Mouse (Mus musculus): ENCODE measurements around the gene Tiam2. TPM values are rescaled to one million over a fixed set of nuclear protein-coding genes. Genes with fewer than 3 reads are reported as not detected.

The Tiam2 gene
- polyA plus RNA-seq, 1 experiment from 2014 or later: 5.3 TPM

DNA sequence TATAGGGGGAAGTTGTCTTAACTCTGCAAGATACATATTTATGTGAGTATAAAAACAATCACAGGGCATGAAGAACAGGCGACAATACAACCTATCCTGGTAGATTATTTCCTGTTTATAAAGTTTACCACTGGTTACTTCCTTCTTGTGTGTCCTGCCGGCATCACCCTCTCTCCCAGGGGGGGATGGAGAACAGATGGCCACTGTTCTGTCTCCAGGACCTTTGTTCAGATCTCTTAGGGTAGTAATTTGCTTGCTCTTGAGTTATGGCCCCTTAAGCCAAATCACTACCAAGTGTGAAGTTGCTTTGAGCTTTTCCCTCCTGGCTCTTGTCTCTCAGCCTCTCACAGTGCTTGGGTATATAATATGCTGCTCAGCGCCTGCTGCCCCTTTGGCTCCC lies 90.0 kb downstream of the Tiam2 start:
- Histone ChIP-seq H3K4me3 (no peak overlapping the region), H3K36me3 (replicated peaks) (no peaks in the 10 kb centered on the region), H3K27me3 (ENCODE audit: poor library complexity, severe bottlenecking) (peaks cover 82% of the 10 kb centered on the region), H3K9me3 (no peaks in the 10 kb centered on the region), H3K27ac (no peak overlapping the region), H3K4me1 (peaks cover 3% of the 10 kb centered on the region)
- 79% methylated on average over 3 of the region's 3 CpGs for WGBS
- no peak for DNase-seq (ENCODE audit: extremely low spot score, low spot score)

DNA sequence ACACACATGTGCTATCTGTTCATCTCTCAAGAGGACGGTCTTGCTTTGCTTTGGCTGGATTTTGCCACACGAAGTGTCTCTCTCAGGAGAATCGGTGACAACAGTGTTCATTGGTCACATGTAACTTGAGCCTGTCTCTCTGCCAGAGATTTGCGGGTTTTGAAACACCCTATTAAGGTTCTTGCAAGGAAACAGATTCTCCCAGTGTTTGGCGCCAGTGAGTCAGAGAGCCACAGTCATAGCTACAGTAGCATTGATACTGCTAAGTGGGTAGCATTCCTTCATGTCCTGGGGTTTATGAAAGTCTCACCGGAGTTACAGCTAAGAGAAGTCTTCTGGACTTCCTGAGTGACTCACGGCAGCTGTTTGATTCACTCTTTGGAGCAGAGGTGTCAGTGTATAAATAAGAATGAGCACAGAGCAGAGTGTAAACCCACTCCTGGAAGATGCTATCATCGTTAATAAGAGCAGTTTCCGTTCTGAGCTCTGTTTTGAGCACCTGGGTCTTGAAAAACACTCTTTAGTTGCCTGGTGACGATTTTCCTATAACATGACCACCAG lies 93.1 kb downstream of the Tiam2 start:
- WGBS: 80% methylated on average over 10 of the region's 10 CpGs

DNA sequence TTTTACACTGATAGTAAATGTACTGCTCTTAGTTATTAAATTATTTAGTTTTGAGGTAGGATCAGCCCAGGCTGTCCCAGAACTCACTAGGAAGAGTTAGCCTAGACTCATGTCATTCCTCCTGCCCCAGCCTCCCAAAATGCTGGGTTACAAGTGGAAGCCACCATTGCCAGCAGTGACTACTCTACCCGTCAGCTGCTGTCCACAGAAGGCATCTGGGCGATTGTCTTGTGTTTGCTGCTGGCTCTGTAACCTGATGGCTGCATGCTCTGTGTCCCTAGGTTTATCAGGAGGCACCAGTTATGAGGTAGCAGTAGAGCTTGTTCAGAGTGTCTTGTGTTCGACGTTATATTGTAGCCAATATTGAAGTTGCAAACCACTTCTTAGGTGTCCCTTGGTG lies 93.8 kb downstream of the Tiam2 start:
- Histone ChIP-seq H3K27me3 (ENCODE audit: poor library complexity, severe bottlenecking) (peaks cover 47% of the 10 kb centered on the region), H3K4me3 (no peak overlapping the region), H3K36me3 (replicated peaks) (no peaks in the 10 kb centered on the region), H3K4me1 (no peaks in the 10 kb centered on the region), H3K27ac (no peak overlapping the region), H3K9me3 (no peaks in the 10 kb centered on the region)
- no peak for DNase-seq (ENCODE audit: extremely low spot score, low spot score)
- 90% methylated on average over 4 of the region's 4 CpGs for WGBS

More for the DNA sequence above, 93.1 kb downstream of the Tiam2 start:
- no peak for DNase-seq (ENCODE audit: extremely low spot score, low spot score)
- Histone ChIP-seq H3K4me3 (no peak overlapping the region), H3K36me3 (replicated peaks) (no peaks in the 10 kb centered on the region), H3K27me3 (ENCODE audit: poor library complexity, severe bottlenecking) (peaks cover 54% of the 10 kb centered on the region), H3K4me1 (no peaks in the 10 kb centered on the region), H3K27ac (no peak overlapping the region), H3K9me3 (no peaks in the 10 kb centered on the region)

DNA sequence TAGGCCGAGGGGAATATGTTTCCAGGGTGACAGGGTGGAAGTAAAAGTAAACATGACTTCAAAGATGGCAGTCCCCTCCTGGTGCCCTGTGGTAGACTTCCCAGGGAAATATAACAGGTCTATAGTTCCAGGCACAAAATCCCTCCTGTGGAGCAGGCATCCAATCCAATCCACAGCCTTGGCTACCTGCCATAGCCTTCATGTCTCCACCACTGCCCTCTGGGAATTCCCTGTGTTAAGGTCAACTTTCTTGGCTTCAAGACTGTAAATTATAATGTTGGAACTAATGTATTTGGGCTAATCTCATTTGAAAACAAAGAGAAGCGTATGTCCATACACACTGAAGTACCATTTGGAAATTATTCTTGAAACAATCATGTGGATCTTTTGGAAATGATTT lies 97.0 kb downstream of the Tiam2 start:
- no peaks in the 10 kb centered on the region for H3K4me1 ChIP-seq
- H3K4me3 ChIP-seq: no peak overlapping the region
- DNase-seq (ENCODE audit: extremely low spot score, low spot score): no peak
- peaks cover 15% of the 10 kb centered on the region for H3K27me3 ChIP-seq (ENCODE audit: poor library complexity, severe bottlenecking)
- WGBS: 90% methylated on average over 2 of the region's 2 CpGs
- no peaks in the 10 kb centered on the region for H3K9me3 ChIP-seq
- no peak overlapping the region for H3K27ac ChIP-seq
- no peaks in the 10 kb centered on the region for H3K36me3 ChIP-seq (replicated peaks)

DNA sequence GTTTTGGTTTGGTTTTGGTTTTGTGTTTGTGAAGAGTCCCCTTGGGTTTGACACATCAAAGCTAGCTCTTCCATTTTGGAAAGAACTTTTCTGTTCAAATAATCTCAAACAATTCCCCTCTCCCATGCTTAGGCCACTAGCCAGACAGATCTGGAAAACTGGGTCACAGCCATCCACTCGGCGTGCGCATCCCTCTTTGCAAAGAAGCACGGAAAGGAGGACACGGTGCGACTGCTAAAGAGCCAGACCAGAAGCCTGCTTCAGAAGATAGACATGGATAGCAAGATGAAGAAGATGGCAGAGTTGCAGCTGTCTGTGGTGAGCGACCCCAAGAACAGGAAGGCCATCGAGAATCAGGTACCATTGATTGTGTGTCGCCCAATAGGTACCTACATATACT lies 102.3 kb downstream of the Tiam2 start:
- no peak for DNase-seq (ENCODE audit: extremely low spot score, low spot score)
- H3K27me3 ChIP-seq (ENCODE audit: poor library complexity, severe bottlenecking): no peaks in the 10 kb centered on the region
- no peak overlapping the region for H3K4me3 ChIP-seq
- peaks cover 6% of the 10 kb centered on the region; the same call in 1 of the 2 replicates for H3K4me1 ChIP-seq
- 95% methylated on average over 9 of the region's 9 CpGs for WGBS
- H3K36me3 ChIP-seq (replicated peaks): no peaks in the 10 kb centered on the region
- no peaks in the 10 kb centered on the region for H3K9me3 ChIP-seq
- no peak overlapping the region for H3K27ac ChIP-seq

DNA sequence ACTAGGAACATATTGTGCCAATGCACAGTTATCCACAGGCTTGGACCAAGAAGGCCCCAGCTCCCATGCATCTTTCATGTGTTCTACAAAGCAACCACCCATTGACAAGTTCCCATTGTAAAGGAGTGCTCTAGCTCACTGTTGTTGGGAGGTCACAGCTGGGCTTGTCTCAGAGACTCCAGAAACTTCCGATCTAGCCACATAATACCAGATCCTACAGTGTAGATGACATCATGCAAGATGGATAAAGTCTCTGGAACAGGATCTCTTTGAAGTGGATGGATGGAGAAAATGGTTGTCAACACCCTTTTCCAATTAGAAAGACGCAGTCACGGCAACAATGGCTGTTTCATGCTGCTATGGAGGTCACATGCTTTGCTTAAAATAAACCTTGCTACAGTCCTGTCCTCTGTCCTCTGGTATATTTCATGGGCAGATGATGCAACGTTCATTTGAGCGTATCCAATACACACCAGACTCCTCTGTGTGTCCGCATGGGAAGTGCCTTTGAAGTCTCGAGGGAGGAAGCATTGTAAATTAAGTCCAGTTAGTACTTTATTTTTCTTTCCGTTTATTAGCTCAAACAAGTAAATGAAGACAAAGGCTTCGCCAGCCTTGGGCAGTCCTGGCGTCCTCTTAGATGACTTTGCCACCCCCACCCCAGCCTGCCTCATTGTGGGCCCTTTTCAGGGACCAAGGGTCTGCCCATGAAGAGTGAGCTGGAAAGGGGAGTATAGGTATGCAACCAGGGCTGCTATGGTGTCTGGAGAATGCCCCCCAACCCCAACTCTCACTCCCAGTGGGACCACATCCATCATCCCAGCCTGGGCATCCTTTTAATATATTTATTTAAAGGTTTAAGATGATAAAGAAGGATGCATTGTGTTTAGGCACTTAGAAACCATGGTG lies 106.5 kb downstream of the Tiam2 start:
- peaks cover 6% of the 10 kb centered on the region; the same call in 1 of the 2 replicates for H3K4me1 ChIP-seq
- H3K4me3 ChIP-seq: no peak overlapping the region
- WGBS: 58% methylated on average over 10 of the region's 10 CpGs
- H3K36me3 ChIP-seq (replicated peaks): no peaks in the 10 kb centered on the region
- no peak for DNase-seq (ENCODE audit: extremely low spot score, low spot score)
- no peaks in the 10 kb centered on the region for H3K9me3 ChIP-seq
- no peak overlapping the region for H3K27ac ChIP-seq
- H3K27me3 ChIP-seq (ENCODE audit: poor library complexity, severe bottlenecking): no peaks in the 10 kb centered on the region; the same call in 1 of the 2 replicates

DNA sequence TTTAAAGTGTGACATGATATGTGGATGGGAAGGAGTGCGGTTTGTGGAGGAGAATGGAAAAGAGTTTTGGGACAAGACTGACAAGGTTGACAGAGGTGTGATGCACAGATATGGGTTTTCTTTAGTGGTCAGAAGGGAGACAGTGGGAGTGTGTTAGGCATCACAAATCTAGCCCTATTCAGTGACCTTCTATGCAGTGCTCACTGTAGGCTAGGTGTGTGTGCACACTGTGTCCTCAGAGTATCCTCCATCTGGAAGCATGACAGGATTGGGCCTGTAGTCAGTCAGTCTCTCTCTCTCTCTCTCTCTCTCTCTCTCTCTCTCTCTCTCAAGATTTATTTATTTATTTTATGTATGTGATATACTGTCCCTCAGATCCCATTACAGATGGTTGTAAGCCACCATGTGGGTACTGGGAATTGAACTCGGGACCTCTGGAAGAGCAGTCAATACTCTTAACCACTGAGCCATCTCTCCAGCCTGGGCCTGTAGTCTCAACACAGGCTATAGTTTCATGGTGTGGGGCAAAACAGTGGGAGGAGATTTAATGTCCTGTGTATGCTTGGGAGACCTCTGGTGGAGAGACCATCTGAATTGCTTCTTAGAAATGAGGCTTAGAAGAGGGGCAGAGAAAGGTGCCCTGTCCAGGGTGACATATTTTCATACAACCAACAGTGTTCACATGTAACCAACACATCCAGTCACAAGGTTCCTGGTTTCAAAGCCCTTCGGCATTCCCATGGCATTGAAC lies 107.3 kb downstream of the Tiam2 start:
- Histone ChIP-seq H3K9me3 (no peaks in the 10 kb centered on the region), H3K4me1 (peaks cover 6% of the 10 kb centered on the region; the same call in 1 of the 2 replicates), H3K4me3 (no peak overlapping the region), H3K27ac (no peak overlapping the region), H3K36me3 (replicated peaks) (no peaks in the 10 kb centered on the region), H3K27me3 (ENCODE audit: poor library complexity, severe bottlenecking) (no peaks in the 10 kb centered on the region; the same call in 1 of the 2 replicates)
- no peak for DNase-seq (ENCODE audit: extremely low spot score, low spot score)
- 94% methylated on average over 3 of the region's 3 CpGs for WGBS

DNA sequence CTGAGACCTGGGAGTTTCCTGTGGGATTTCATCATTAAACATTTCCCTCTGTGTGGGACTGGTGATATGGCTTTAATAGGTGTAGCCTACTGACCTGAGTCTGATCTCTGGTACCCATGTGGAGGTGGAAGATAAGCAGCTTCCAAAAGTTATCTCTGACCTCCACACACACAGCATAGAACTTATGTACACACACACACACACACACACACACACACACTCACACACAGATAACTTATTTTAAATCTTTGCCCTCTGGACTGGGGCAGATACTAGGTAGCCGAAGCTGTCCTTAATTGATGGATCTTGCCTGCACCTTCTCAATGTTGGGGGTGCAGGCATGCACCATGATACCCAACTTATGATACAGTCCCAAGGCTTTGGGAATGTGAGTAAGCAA lies 108.9 kb downstream of the Tiam2 start:
- H3K9me3 ChIP-seq: no peaks in the 10 kb centered on the region
- H3K4me3 ChIP-seq: no peak overlapping the region
- no peak for DNase-seq (ENCODE audit: extremely low spot score, low spot score)
- H3K27me3 ChIP-seq (ENCODE audit: poor library complexity, severe bottlenecking): no peaks in the 10 kb centered on the region; the same call in 1 of the 2 replicates
- H3K4me1 ChIP-seq: peaks cover 6% of the 10 kb centered on the region; the same call in 1 of the 2 replicates
- no peak overlapping the region for H3K27ac ChIP-seq
- WGBS: 91% methylated on average over 1 of the region's 1 CpGs
- no peaks in the 10 kb centered on the region for H3K36me3 ChIP-seq (replicated peaks)

DNA sequence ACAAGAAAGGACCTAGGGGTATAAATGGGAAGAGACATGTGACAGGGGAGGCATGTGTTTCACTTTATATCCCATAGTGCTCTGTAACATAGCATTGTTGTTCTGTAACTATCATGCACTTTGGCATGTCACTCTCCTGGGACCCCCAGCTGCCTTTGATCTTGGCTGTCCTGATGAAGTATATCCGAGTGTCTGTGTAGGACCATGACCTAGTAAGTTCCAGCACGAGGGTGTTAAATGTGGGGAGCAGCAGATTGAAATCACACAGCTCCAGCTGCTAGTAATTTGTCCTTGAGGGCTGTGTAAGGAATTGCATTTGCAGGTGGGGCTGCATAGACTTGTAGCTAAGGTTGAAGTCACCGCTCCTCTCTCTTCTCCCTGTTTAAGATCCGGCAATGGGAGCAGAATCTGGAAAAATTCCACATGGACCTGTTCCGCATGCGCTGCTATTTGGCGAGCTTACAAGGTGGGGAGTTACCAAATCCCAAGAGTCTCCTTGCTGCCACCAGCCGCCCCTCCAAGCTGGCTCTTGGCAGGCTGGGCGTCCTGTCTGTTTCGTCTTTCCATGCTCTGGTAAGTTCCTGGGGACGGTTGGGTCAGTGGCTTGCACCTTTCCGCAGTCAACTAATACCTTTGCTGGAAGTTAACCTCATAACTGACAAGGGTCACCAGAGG lies 110.6 kb downstream of the Tiam2 start:
- no peaks in the 10 kb centered on the region for H3K36me3 ChIP-seq (replicated peaks)
- DNase-seq (ENCODE audit: extremely low spot score, low spot score): no peak

DNA sequence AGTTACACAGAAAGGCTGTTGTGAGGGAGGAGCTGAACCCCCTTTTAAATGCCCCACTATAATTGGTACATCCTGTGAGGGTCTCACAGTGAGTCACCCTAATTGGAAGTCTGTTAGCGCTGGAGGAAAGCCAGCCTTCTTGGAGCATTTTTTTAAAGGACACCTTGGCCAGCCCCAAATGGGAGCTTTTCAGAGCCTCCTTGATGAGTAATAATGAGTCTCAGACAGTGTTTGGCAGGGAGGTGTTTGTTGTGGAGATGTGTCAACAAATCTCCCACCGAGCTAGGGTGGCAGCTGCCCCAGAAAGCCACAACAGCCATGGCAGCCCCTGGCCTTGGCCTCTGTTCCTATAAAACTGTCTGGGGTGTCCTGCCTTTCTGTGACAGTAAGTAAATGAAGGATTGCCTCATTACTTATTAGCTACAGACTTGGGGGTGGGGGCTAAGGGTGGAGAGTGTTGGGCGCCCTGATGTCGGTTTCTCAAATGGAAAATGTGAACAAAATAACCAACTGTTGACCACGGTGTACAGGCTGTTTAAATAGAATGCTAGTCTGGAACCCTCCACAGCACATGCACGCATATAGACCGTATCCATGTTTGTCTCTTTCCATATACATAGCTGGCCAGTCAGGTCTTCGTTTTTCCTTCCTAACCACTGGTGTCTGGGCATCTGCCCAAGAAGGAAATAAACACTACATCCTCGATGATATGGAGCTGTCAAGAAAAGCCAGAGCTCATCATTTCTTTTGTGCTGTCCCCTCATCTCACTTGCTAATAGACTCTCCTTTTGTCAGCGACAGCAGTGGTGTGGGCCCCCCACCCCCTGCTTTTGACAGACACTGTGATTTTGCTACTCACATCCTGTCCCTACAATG lies 116.4 kb downstream of the Tiam2 start:
- DNase-seq (ENCODE audit: extremely low spot score, low spot score): no peak
- H3K9me3 ChIP-seq: no peaks in the 10 kb centered on the region
- no peak overlapping the region for H3K27ac ChIP-seq
- peaks cover 23% of the 10 kb centered on the region for H3K27me3 ChIP-seq (ENCODE audit: poor library complexity, severe bottlenecking)
- 87% methylated on average over 10 of the region's 10 CpGs for WGBS
- H3K4me3 ChIP-seq: no peak overlapping the region
- H3K4me1 ChIP-seq: peaks cover 6% of the 10 kb centered on the region; the same call in 1 of the 2 replicates
- no peaks in the 10 kb centered on the region for H3K36me3 ChIP-seq (replicated peaks)

More for the DNA sequence above, 110.6 kb downstream of the Tiam2 start:
- Histone ChIP-seq H3K27ac (no peak overlapping the region), H3K4me1 (peaks cover 6% of the 10 kb centered on the region; the same call in 1 of the 2 replicates), H3K4me3 (no peak overlapping the region), H3K27me3 (ENCODE audit: poor library complexity, severe bottlenecking) (no peaks in the 10 kb centered on the region; the same call in 1 of the 2 replicates), H3K9me3 (no peaks in the 10 kb centered on the region)
- 79% methylated on average over 12 of the region's 12 CpGs for WGBS

DNA sequence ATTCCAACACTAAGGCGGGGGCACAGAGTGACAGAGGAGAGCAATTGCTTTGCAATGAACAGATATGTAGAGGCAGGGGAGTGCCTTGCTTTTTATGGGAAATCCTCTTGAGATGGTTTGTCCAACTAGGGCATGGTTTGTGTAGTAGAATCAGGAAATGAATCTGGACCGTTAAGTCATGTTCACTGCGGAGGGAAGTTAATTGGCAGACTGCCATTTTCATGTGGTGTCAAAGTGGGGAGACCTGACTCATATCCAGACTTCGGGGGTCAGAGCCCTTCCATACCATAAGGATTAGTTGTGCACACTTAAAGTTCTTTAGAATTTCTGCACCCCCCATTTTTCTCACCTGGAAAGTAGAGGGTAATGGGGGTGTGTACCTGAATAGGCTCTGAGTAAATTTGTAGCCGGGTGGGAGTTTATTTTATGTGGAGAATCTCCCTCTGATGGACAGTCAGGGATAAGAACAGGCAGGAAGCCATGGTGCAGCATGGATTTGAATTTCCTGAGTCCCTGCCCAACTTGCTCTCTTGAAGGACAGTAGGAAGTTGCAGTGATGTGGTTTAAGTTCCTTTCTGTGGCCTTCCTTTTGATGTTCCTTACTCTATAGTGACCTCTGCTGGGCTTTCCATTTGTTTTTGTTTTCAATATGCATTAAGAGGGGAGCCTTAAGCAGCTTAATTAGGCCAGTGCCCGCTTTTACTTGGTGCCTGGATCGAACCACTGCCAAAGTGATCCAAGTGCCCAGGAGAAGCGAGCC lies 120.0 kb downstream of the Tiam2 start:
- Histone ChIP-seq H3K4me3 (no peak overlapping the region), H3K27ac (no peak overlapping the region), H3K4me1 (peaks cover 6% of the 10 kb centered on the region; the same call in 1 of the 2 replicates), H3K36me3 (replicated peaks) (no peaks in the 10 kb centered on the region), H3K27me3 (ENCODE audit: poor library complexity, severe bottlenecking) (peaks cover 31% of the 10 kb centered on the region), H3K9me3 (0 out of 2 replicates have a peak, but pooled peaks cover 4% of the 10 kb centered on the region)
- DNase-seq (ENCODE audit: extremely low spot score, low spot score): no peak
- 60% methylated on average over 8 of the region's 8 CpGs for WGBS
